Mouse (Mus musculus): ENCODE results near the gene Slf1. TPM values are rescaled to one million over a fixed set of nuclear protein-coding genes. Genes with fewer than 3 reads are reported as not detected.
"Not testable (repeated sequence)": the region's sequence is repeated elsewhere in the genome, so short reads cannot be mapped to it uniquely, and the experiment has no call there.

The Slf1 gene
- 10 to 100 TPM; 17.7 to 19.6 TPM for total RNA-seq (2021)
- long read RNA-seq, experiment 1, partial matches to known transcripts: 1 of 11 reads
- long read RNA-seq, experiment 1, other reads (novel, unspliced or antisense): 4 of 11 reads
- long read RNA-seq, experiment 2, transcript Slf1-204 (3 exons, 531 nt): major isoform, 5 of 17 reads
- long read RNA-seq, experiment 2, transcript Slf1-201 (21 exons, 3,747 nt): major isoform, 5 of 17 reads
- long read RNA-seq, experiment 2, partial matches to known transcripts: 3 of 17 reads
- long read RNA-seq, experiment 2, other reads (novel, unspliced or antisense): 3 of 17 reads

- peak; percentile 88 to 94 for DNase-seq (ENCODE audit: low spot score in 2 of 2)
Measured at GRCm38 (mm10) chr13:77134931-77135620, at the start of gene Slf1, which contains the start of gene 2210408I21Rik. Slf1 (minus strand) TSS chr13:77135473. 2210408I21Rik (plus strand) TSS chr13:77135540.

GRCm38 (mm10) chr13:77177931-77178330 is 42.7 kb upstream of the Slf1 start:
- DNase-seq (ENCODE audit: low spot score in 2 of 2): no peak

DNA sequence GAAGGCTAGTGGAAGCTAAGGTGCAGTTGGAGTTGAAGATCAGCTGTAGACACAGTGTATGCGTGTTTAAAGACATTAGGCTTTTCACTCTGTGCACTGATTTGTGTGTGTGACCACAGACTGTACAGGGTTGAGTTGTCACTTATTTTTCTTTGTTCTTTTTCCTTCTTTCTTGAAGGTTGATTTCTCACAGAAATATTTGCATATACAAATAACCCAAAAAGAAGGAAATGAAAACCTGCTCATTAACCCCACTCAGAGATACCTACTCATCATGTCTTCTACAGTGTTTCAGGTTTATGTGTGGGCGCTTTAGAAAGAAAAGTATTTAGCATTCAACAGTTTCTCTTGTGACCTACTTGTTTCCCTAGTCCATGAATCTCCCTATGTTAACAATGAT is 5.6 kb upstream of the Slf1 start:
- DNase-seq (ENCODE audit: low spot score in 2 of 2): no peak

DNA sequence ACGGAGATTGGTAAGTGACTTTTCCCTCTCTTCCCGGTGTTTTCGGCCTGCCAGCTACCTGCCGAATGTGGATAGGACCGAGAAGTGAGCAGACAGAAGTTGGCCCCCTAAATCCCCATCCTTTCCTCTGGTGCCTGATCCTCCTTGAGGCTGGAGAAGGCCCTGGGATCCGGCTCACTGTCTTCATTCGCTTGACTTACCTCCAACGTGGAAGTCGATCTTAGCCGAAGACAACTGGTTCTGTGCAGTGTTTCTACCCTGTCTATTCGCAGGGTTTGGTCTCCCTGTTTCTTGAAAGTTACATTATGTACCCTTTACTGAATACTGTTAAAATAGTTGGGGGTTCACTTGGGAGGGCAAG is 328 bp upstream of the Slf1 start:
- DNase-seq (ENCODE audit: low spot score in 2 of 2): no peak

- no peak for DNase-seq (ENCODE audit: low spot score in 2 of 2)
Measured at GRCm38 (mm10) chr13:77131132-77131531, 4.1 kb downstream of the Slf1 start.

GRCm38 (mm10) chr13:77128240-77128639 is 7.0 kb downstream of the Slf1 start:
- no peak for DNase-seq (ENCODE audit: low spot score in 2 of 2)

- DNase-seq (ENCODE audit: low spot score in 2 of 2): peak; percentile 4 to 73
Measured at GRCm38 (mm10) chr13:77125159-77125558, 10.1 kb downstream of the Slf1 start.

GRCm38 (mm10) chr13:77118695-77119094 is 16.6 kb downstream of the Slf1 start:
- DNase-seq (ENCODE audit: low spot score in 2 of 2): no peak

- DNase-seq (ENCODE audit: low spot score in 2 of 2): no peak
Measured at GRCm38 (mm10) chr13:77107734-77108133, 27.5 kb downstream of the Slf1 start.

DNA sequence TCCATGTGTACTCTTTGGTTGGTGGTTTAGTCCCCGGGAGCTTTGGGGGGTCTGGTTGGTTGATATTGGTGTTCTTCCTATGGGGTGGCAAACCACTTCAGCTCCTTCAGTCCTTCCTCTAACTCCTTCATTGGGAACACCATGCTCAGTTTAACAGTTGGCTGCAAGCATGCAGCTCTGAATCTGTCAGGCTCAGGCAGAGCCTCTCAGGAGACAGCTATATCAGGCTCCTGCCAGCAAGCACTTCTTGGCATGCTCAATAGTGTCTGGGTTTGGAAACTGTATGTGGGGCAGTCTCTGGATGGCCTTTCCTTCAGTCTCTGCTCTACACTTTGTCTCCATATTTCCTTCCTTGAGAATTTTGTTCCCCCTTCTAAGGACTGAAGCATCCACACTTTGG is 42.4 kb downstream of the Slf1 start:
- not testable (repeated sequence) for DNase-seq (ENCODE audit: low spot score in 2 of 2)

GRCm38 (mm10) chr13:77072030-77072429 is 63.2 kb downstream of the Slf1 start:
- DNase-seq (ENCODE audit: low spot score in 2 of 2): no peak

DNA sequence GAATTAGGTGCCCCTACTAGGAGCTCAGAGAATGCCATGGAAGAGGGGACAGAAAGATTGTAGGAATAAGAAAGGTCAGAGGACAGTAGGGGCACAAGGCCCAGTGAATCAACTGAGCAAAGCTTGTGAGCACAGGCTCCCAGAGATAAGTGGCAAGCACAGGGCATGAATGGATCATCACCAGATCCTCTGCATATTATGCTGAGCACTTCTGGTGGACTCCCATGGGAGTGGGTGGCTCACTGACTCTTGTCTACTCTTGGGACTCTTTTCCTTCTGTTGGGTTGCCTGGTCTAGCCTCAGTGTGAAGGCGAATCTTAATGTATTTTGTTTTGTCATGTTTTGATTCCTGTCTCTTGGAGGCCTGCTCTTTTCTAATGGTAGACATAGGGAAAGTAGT is 66.4 kb downstream of the Slf1 start:
- no peak for DNase-seq (ENCODE audit: low spot score in 2 of 2)

DNA sequence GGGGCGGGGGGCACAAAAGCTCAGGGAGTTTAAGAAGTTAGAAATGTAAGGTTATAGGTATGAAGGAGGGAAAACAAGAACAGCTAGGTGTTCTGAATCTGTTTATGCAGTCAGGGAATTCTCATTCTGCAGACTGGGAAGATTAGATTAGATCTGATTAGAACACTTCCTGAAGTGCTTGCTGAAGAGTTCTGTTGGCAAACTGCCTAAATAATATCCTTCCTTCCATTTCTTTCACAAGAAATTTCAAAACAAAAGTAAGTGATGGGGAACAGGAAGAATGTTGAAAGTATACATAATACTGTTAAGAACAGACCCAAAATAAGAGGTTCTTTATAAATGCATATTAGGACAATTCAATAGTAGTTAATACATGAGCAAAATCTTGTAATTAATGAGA is 72.1 kb downstream of the Slf1 start:
- DNase-seq (ENCODE audit: low spot score in 2 of 2): no peak

- no peak for DNase-seq (ENCODE audit: low spot score in 2 of 2)
Measured at GRCm38 (mm10) chr13:77049736-77050135, 85.5 kb downstream of the Slf1 start.

DNA sequence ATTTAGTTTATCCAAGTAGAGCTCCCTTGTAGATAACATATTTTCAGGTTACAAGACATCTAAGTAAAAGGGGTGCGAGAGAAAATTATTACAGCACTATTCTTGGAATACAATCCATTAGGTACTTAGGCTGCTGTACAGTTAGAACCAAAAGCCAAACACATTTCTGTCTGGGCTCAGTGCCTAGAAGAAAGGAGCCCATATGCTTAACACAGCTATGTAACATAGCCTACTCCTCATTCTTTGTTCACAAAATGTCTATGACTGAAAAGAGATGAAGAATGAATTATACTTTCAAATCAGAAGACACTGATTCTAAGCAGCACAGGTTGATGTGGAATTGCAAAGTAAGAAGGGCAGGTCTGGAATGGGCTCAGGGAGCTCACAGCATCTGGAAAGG is 86.8 kb downstream of the Slf1 start:
- peak in 1 of 2 experiments; percentile 45 for DNase-seq (ENCODE audit: low spot score in 2 of 2)

- DNase-seq (ENCODE audit: low spot score in 2 of 2): peak in 1 of 2 experiments; percentile 24
Measured at GRCm38 (mm10) chr13:77047179-77047931, 87.9 kb downstream of the Slf1 start.

DNA sequence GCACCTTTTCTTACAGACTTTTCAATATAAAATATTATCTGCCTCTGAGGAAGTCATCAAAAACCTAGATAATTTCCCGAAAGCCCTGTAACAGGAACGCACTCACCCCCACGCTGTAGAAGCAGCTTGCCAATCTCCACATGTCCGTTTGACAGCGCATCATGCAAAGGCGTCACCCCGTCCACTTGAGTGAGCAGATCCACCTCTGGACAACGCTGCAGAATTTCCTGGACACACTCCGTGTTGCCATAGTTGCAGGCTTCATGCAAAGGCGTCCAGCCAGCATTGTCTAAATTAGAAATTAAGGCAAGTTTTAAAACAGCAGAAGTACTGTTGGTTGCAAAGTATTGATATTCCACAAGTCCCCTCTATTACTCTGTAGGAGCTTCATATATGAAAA is 88.9 kb downstream of the Slf1 start:
- DNase-seq (ENCODE audit: low spot score in 2 of 2): peak; percentile 16 to 23

GRCm38 (mm10) chr13:77045375-77045774 is 89.9 kb downstream of the Slf1 start:
- DNase-seq (ENCODE audit: low spot score in 2 of 2): peak in 1 of 2 experiments; percentile 57

DNA sequence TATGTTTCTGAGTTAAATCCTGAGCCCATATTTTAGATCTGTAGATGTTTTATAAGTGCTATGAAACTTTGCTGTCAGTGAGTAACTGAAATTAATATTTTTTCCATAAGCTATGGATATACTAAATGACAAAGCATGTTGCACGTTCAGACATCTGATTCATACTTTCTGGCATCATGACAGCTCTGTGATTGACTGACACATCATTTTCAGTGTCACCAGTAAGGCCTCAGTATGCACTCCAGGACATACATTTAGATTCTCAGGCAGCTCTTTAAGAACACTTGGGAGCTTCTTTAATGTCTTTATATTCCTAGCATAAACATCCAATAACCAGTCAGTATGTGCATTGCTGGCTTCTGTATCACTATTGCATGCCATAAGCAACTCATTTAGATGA is 91.9 kb downstream of the Slf1 start:
- DNase-seq (ENCODE audit: low spot score in 2 of 2): no peak

DNA sequence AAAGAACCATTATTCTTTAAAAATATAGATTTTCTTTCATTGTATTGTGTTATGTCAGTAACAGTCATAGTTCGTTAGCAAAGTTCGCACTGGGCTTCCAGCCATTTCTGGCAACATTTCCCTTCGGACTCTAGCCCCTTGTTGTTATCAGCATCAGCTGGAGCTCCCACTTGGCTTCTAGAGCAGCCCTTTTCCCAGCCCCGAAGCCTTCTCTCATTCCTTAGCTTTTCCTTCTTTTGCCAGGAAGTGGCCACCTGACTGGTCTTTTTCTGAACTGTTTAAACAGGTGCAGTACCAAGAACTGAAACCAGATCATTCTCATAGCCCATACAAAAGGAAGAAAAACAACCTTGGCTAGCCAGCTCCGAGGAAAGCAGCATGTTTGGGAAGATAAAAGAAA is 105.7 kb downstream of the Slf1 start:
- DNase-seq (ENCODE audit: low spot score in 2 of 2): no peak

DNA sequence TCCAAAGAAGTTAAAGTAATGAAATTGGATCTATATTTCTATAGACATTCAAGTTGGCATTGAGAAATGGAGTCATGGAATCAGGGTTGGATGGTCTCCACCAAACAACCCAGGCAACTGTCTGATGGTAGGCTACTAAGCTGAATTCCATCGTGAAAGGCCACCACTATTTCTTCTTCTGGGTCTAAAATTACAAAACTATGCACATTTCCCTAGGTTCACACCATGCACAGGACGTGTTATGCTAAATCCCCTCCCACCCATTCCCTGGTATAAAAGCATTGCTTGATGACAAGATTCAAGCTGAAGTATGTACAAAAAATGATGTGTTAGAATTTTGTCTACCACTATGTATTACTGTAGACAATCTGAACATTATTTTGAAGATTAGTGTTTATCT is 116.4 kb downstream of the Slf1 start:
- DNase-seq (ENCODE audit: low spot score in 2 of 2): no peak

DNA sequence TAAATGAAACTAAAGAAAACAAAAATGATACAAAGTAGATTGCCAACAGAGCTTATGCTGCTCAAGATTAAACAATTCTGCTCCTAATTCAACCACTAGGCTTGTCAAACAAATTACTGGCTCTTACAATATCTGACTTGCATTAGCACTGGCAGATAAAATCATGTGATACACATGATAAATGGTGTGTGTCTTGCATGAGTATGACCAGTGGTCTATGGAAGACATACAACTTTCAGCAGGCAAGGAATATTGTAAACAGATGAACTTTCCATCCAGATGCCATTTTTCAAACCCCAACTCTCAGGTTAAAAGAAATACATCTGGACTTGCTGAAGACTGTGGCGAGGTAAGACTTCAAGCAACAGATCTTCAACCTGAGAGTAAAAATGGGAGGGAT is 131.6 kb downstream of the Slf1 start:
- no peak for DNase-seq (ENCODE audit: low spot score in 2 of 2)
